Mouse (Mus musculus) ES-E14 (cell line): Measurements from ENCODE around the gene Psmb2. TPM values are rescaled to one million over a fixed set of nuclear protein-coding genes. Genes with fewer than 3 reads are reported as not detected.

Experiments
- DNase-seq: peaks from one replicate; pipeline ENCODE4 v3.0.0-alpha.2; 2013; ENCODE audit warnings: low read depth, low spot score
- H3K27ac ChIP-seq: 2 replicates; pipeline ENCODE4 v1.5.1; 2012; ENCODE audit warnings: low read depth, mild to moderate bottlenecking, low read length, moderate library complexity, mixed read lengths; ENCODE audit not compliant: poor library complexity, insufficient read depth, severe bottlenecking
- H3K36me3 ChIP-seq: 2 replicates; pipeline ENCODE4 v1.6.1; 2012; ENCODE audit warnings: mild to moderate bottlenecking, low read length, moderate library complexity, mixed read lengths; ENCODE audit not compliant: control insufficient read depth, poor library complexity, insufficient read depth, severe bottlenecking
- H3K4me1 ChIP-seq, 2 experiments: fragments of 150-350 bp in 1 of 2; sonication (generic) in 1 of 2; 2 replicates each; pipeline ENCODE4 v1.6.1; 2012; ENCODE audit warnings: low read length in 2 of 2, mild to moderate bottlenecking in 1 of 2, mixed read lengths in 1 of 2; ENCODE audit not compliant: control insufficient read depth in 2 of 2, insufficient read depth in 2 of 2, poor library complexity in 1 of 2
- H3K4me3 ChIP-seq, 2 experiments: fragments of 150-350 bp in 1 of 2; sonication (generic) in 1 of 2; 2 replicates each; pipeline ENCODE4 v1.5.1; 2012; ENCODE audit warnings: low read length in 2 of 2, low read depth in 1 of 2, mild to moderate bottlenecking in 1 of 2, mixed read lengths in 1 of 2; ENCODE audit not compliant: insufficient read depth in 1 of 2, poor library complexity in 1 of 2, severe bottlenecking in 1 of 2
- H3K9ac ChIP-seq: 2 replicates; pipeline ENCODE4 v1.6.1; 2012; ENCODE audit warnings: low read depth, mild to moderate bottlenecking, low read length, mixed read lengths; ENCODE audit not compliant: poor library complexity, insufficient read depth, severe bottlenecking
- H3K9me3 ChIP-seq: fragments of 150-350 bp; sonication (generic); 2 replicates; pipeline ENCODE4 v1.6.1; 2012; ENCODE audit warnings: low read depth, mild to moderate bottlenecking, low read length; ENCODE audit not compliant: control insufficient read depth, insufficient read depth
- CHD2 ChIP-seq: IDR thresholded peaks from 2 replicates; pipeline ENCODE4 v1.6.1; 2014; ENCODE audit warnings: mild to moderate bottlenecking, low read depth, low read length, inconsistent platforms
- HCFC1 ChIP-seq: IDR thresholded peaks from 2 replicates; pipeline ENCODE4 v1.6.1; 2012; ENCODE audit warnings: low read length, inconsistent platforms, borderline replicate concordance; ENCODE audit not compliant: insufficient read depth
- MAFK ChIP-seq: IDR thresholded peaks from 2 replicates; pipeline ENCODE4 v1.6.1; 2014; ENCODE audit warnings: mild to moderate bottlenecking, low read depth, low read length, inconsistent platforms; ENCODE audit not compliant: insufficient read depth
- ZC3H11A ChIP-seq: IDR thresholded peaks from 2 replicates; pipeline ENCODE4 v1.6.1; 2012; ENCODE audit warnings: low read depth, mild to moderate bottlenecking, inconsistent platforms, low read length, borderline replicate concordance
- ZNF384 ChIP-seq: IDR thresholded peaks from 2 replicates; pipeline ENCODE4 v1.6.1; 2012; ENCODE audit warnings: low read depth, low read length, inconsistent platforms
- in situ Hi-C, 2 experiments: fragments of 600-800 bp; cut with MboI; formaldehyde crosslinking; loops; one replicate each; pipeline ENCODE4 v1.15.1; 2025; ENCODE audit warnings: low sequenced_read_pairs in 2 of 2, inconsistent platforms in 1 of 2; ENCODE audit not compliant: unreplicated experiment in 2 of 2
- total RNA-seq: library from RNA; depleted of rRNA; stranded (reverse); fragments of 300-350 nt; gene quantifications from 2 replicates; pipeline ENCODE4 v1.2.3, GENCODE M21; 2012; rRNA removed

Psmb2 gene
- total RNA-seq, 1 experiment, result 200 TPM

DNA sequence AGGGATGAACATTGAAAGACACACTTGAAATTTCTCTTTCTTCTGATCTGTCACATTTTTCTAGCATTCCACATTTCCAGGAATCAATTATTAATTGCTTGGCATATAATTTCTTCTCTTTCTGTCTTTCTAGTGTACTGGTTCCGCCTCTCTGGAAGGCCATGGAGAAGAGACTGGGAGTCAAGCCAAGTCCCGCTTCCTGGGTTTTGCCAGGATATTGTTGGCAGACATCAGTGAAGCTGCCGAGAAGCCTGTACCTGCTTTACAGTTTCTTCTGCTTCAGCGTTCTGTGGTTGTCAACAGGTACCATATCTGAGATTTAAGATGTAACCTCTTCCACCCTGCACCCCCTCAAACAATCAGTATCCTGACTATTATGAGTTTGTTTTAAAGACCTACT lies 79.3 kb downstream of the Psmb2 start:
- no peak overlapping the region for H3K9ac ChIP-seq
- 0 out of 4 replicates have a peak, but pooled peaks cover 0 to 1% of the 10 kb centered on the region in 2 experiments for H3K4me1 ChIP-seq
- DNase-seq, result no peak
- TF ChIP-seq CHD2, result no peak
- TF ChIP-seq HCFC1, result no peak
- TF ChIP-seq ZNF384, result no peak
- TF ChIP-seq MAFK, result no peak
- no peak for TF ChIP-seq ZC3H11A
- H3K4me3 ChIP-seq, result no peak overlapping the region
- no peak overlapping the region for H3K27ac ChIP-seq
- in situ Hi-C loops, result no loop called here
- no peaks in the 10 kb centered on the region for H3K9me3 ChIP-seq
- no peaks in the 10 kb centered on the region for H3K36me3 ChIP-seq

DNA sequence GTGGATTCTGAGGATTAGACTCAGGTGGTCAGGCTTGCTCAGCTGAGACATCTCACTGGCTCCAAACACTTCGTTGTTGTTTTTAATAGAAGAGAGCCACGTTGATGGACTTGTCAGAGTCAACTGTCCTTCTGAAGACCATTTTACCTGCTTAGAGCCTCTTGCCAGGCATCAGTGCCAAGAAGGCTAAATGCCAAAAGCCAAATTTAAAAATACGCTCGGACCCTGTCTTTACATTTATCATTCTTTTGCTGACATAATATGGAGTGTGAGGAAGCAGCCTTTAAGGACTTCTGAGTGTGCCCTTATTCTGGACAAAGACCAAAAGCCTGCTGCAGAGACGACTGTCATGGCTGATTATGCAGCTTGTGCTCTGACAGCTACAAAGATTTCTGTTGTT lies 80.9 kb downstream of the Psmb2 start:
- TF ChIP-seq ZC3H11A, result no peak
- no peak for TF ChIP-seq MAFK
- no peak for TF ChIP-seq HCFC1
- no peak for TF ChIP-seq ZNF384
- no peak for TF ChIP-seq CHD2
- in situ Hi-C loops, result no loop called here
- H3K9ac ChIP-seq, result no peak overlapping the region
- no peaks in the 10 kb centered on the region for H3K4me1 ChIP-seq
- H3K27ac ChIP-seq, result no peak overlapping the region
- no peaks in the 10 kb centered on the region for H3K36me3 ChIP-seq
- no peak overlapping the region for H3K4me3 ChIP-seq
- H3K9me3 ChIP-seq, result no peaks in the 10 kb centered on the region
- DNase-seq, result no peak

Other genes starting within 250 kb of the Psmb2 start
- gene Ago3, start 248.1 kb upstream of the Psmb2 start, total RNA-seq, result 17.6 and 17.8 TPM in 2 replicates
- gene Ago1, start 209.0 kb upstream of the Psmb2 start, total RNA-seq, result 15.8 and 22.6 TPM in 2 replicates
- 0.16 and 0.18 TPM in 2 replicates for gene Ago4, start 144.2 kb upstream of the Psmb2 start, total RNA-seq
- 22.0 and 26.2 TPM in 2 replicates for gene Clspn, start 120.7 kb upstream of the Psmb2 start, total RNA-seq
- gene 5730409E04Rik, start 67.8 kb upstream of the Psmb2 start, total RNA-seq, result 1.4 and 1.7 TPM in 2 replicates
- gene Tfap2e, start 58.6 kb downstream of the Psmb2 start, total RNA-seq, result 0.49 and 1.1 TPM in 2 replicates
- gene Ncdn, start 75.8 kb downstream of the Psmb2 start, total RNA-seq, result 25.8 and 26.3 TPM in 2 replicates
- gene AU040320, start 75.9 kb downstream of the Psmb2 start, total RNA-seq, result 11.3 and 14.1 TPM in 2 replicates